Mouse (Mus musculus) liver, adult 2 months (tissue): ENCODE data around the gene Npepl1.

ENCODE experiments used
- CTCF ChIP-seq: fragments of 200-500 bp; IDR thresholded peaks from 2 replicates; pipeline ENCODE4 v1.5.1; 2011; ENCODE audit warnings: low read depth, low read length, control low read depth
- POLR2A ChIP-seq: fragments of 200-500 bp; IDR thresholded peaks from 2 replicates; pipeline ENCODE4 v1.6.1; 2011; ENCODE audit warnings: low read length, control low read depth; ENCODE audit not compliant: insufficient read depth; ENCODE audit errors: extremely low read depth

DNA sequence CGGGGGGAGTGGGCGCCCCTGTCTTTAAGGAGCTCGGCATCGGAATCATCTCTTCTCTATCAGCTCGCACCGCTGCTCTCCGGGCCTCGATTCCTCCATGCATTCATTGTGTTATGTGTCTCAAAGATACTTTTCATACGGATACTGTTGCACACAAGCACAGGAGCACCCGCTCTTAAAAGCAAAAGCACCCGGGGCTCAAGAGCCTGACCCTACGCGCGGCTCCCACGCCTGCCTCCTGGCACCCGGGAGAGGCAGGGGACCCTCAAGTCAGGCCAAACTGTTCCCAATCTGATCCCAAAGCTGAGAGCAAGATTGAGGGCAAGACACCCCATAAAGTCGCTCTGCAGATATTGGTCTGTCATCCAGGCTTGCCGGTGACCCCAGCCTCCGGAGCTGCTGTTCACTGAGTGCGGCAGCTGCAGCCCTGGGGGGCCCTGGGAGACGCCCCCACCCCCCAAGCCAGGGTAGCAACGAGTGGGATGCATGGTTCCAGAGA, 35.0 kb upstream of the Npepl1 start:
- no peak for TF ChIP-seq CTCF
- no peak for TF ChIP-seq POLR2A
